Mouse (Mus musculus) thymus, adult 2 months (tissue): ENCODE data around the gene Exoc7.

ENCODE experiments used
- CTCF ChIP-seq: fragments of 200-500 bp; IDR thresholded peaks from 2 replicates; pipeline ENCODE4 v1.5.1; 2012; ENCODE audit warnings: mild to moderate bottlenecking, control low read depth, low read length, moderate library complexity, borderline replicate concordance; ENCODE audit not compliant: control insufficient read depth, poor library complexity, insufficient read depth; ENCODE audit errors: extremely low read depth
- POLR2A ChIP-seq: fragments of 200-500 bp; IDR thresholded peaks from 2 replicates; pipeline ENCODE4 v1.6.1; 2012; ENCODE audit warnings: mild to moderate bottlenecking, low read length, control low read depth, moderate library complexity; ENCODE audit not compliant: control insufficient read depth, poor library complexity, insufficient read depth; ENCODE audit errors: extremely low read depth

DNA sequence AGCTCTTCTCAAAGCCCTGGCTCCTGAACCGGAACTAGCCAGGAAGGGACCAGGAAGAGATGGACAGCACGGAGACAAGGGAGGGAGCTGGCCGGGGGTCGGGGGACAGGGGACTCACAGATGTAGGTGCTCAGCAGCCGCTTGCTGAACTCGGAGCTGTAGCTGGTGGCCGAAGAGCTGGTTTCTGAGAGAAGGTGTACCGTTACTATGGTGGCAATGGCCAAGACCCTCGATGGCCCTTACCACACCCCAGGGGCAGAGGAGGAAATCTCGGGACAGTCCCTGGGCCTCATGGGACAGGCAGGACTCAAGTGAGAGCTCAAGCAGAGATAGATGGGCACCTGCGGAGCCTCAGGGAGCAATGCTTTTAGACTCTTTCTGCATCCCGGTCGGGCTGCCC lies 14.6 kb downstream of the Exoc7 start:
- no peak for TF ChIP-seq CTCF
- TF ChIP-seq POLR2A: no peak
